Mouse (Mus musculus): ENCODE measurements around the gene Adamts20. TPM values are rescaled to one million over a fixed set of nuclear protein-coding genes. Genes with fewer than 3 reads are reported as not detected.
A peak's percentile ranks its signal among the peaks of the same experiment; 100 is the strongest.

Gene Adamts20
- polyA plus RNA-seq, 1 experiment from 2014 or later: 0.02 TPM

- no peaks in the 10 kb centered on the region for H3K36me3 ChIP-seq (ENCODE audit: control insufficient read depth, insufficient read depth)
- no peaks in the 10 kb centered on the region for H3K9me3 ChIP-seq (replicated peaks; ENCODE audit: control insufficient read depth, low read length)
- no peaks in the 10 kb centered on the region for H3K4me1 ChIP-seq (ENCODE audit: control insufficient read depth, low read depth, low read length)
- H3K4me3 ChIP-seq (ENCODE audit: low read depth, low read length): no peak overlapping the region
- WGBS (ENCODE audit: insufficient replicate concordance): 77% methylated on average over 4 of the region's 4 CpGs
- H3K4me2 ChIP-seq (ENCODE audit: low read depth, low read length): no peak overlapping the region
- no peak for ATAC-seq (ENCODE audit: low read depth)
- no peak overlapping the region for H3K9ac ChIP-seq (ENCODE audit: low read depth, low read length)
- H3K27me3 ChIP-seq (ENCODE audit: control insufficient read depth, insufficient read depth, low read depth, low read length): no peaks in the 10 kb centered on the region
- H3K27ac ChIP-seq (ENCODE audit: low read length): no peak overlapping the region
Measured at GRCm38 (mm10) chr15:94428726-94429125, 36.5 kb downstream of the Adamts20 start.

GRCm38 (mm10) chr15:94427482-94428214 lies 37.6 kb downstream of the Adamts20 start:
- Histone ChIP-seq H3K4me3 (ENCODE audit: low read depth, low read length) (no peak overlapping the region), H3K36me3 (ENCODE audit: control insufficient read depth, insufficient read depth) (no peaks in the 10 kb centered on the region), H3K4me2 (ENCODE audit: low read depth, low read length) (no peak overlapping the region), H3K4me1 (ENCODE audit: control insufficient read depth, low read depth, low read length) (no peaks in the 10 kb centered on the region), H3K27me3 (ENCODE audit: control insufficient read depth, insufficient read depth, low read depth, low read length) (no peaks in the 10 kb centered on the region), H3K9me3 (replicated peaks; ENCODE audit: control insufficient read depth, low read length) (no peaks in the 10 kb centered on the region), H3K27ac (ENCODE audit: low read length) (no peak overlapping the region), H3K9ac (ENCODE audit: low read depth, low read length) (no peak overlapping the region)
- WGBS (ENCODE audit: insufficient replicate concordance): 57% methylated on average over 9 of the region's 9 CpGs
- ATAC-seq (ENCODE audit: low read depth): no peak

DNA sequence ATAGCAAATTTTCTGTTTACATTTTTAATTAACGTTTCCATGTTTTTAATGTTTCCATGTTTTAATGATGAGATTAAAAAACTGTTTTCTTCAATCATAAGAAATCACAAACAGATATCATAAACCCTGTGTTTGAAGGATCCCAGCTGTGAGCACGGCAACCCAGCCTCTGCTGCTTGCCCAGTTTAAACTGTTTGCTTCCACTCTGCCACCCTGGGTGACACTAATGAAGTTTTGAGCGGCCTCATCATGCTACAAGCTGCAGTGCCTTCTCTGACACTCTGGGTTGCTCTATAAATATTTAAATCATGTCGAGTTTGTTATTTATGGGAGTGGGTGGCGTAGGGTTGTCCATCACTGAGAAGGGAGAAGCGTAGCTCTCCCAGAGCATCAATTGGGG lies 44.7 kb downstream of the Adamts20 start:
- no peak overlapping the region for H3K9ac ChIP-seq (ENCODE audit: low read depth, low read length)
- H3K9me3 ChIP-seq (replicated peaks; ENCODE audit: control insufficient read depth, low read length): no peaks in the 10 kb centered on the region
- 57% methylated on average over 6 of the region's 6 CpGs for WGBS (ENCODE audit: insufficient replicate concordance)
- no peak overlapping the region for H3K27ac ChIP-seq (ENCODE audit: low read length)
- H3K36me3 ChIP-seq (ENCODE audit: control insufficient read depth, insufficient read depth): no peaks in the 10 kb centered on the region
- no peak overlapping the region for H3K4me2 ChIP-seq (ENCODE audit: low read depth, low read length)
- H3K4me3 ChIP-seq (ENCODE audit: low read depth, low read length): no peak overlapping the region
- H3K4me1 ChIP-seq (ENCODE audit: control insufficient read depth, low read depth, low read length): no peaks in the 10 kb centered on the region
- H3K27me3 ChIP-seq (ENCODE audit: control insufficient read depth, insufficient read depth, low read depth, low read length): no peaks in the 10 kb centered on the region
- ATAC-seq (ENCODE audit: low read depth): no peak

GRCm38 (mm10) chr15:94419167-94419566 lies 46.1 kb downstream of the Adamts20 start:
- Histone ChIP-seq H3K9me3 (replicated peaks; ENCODE audit: control insufficient read depth, low read length) (no peaks in the 10 kb centered on the region), H3K4me1 (ENCODE audit: control insufficient read depth, low read depth, low read length) (no peaks in the 10 kb centered on the region), H3K36me3 (ENCODE audit: control insufficient read depth, insufficient read depth) (no peaks in the 10 kb centered on the region), H3K27ac (ENCODE audit: low read length) (no peak overlapping the region), H3K4me2 (ENCODE audit: low read depth, low read length) (no peak overlapping the region), H3K4me3 (ENCODE audit: low read depth, low read length) (no peak overlapping the region), H3K9ac (ENCODE audit: low read depth, low read length) (no peak overlapping the region), H3K27me3 (ENCODE audit: control insufficient read depth, insufficient read depth, low read depth, low read length) (no peaks in the 10 kb centered on the region)
- 65% methylated on average over 9 of the region's 9 CpGs for WGBS (ENCODE audit: insufficient replicate concordance)
- no peak for ATAC-seq (ENCODE audit: low read depth)

DNA sequence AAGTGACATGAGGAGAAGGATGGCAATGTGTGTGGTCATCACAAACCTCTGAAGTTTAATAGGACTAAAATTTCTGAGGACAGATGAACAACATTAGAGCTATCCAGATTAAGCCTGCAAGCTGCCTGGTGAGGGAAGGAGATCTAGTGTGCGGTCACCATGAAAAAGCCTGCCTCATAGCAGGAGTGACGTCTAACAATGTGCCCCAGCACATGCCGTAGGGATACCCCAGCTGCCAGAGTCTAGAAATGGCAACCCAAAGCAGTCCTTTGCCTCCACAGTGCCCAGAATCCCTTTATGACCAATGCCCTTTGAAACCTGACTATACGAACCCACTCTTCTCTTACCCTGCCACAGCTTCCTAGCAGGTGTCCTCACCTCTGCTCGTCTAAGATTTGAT lies 46.8 kb downstream of the Adamts20 start:
- no peaks in the 10 kb centered on the region for H3K4me1 ChIP-seq (ENCODE audit: control insufficient read depth, low read depth, low read length)
- H3K9me3 ChIP-seq (replicated peaks; ENCODE audit: control insufficient read depth, low read length): no peaks in the 10 kb centered on the region
- 71% methylated on average over 5 of the region's 5 CpGs for WGBS (ENCODE audit: insufficient replicate concordance)
- no peaks in the 10 kb centered on the region for H3K36me3 ChIP-seq (ENCODE audit: control insufficient read depth, insufficient read depth)
- no peak overlapping the region for H3K27ac ChIP-seq (ENCODE audit: low read length)
- no peak overlapping the region for H3K4me3 ChIP-seq (ENCODE audit: low read depth, low read length)
- no peak for ATAC-seq (ENCODE audit: low read depth)
- H3K4me2 ChIP-seq (ENCODE audit: low read depth, low read length): no peak overlapping the region
- H3K9ac ChIP-seq (ENCODE audit: low read depth, low read length): no peak overlapping the region
- H3K27me3 ChIP-seq (ENCODE audit: control insufficient read depth, insufficient read depth, low read depth, low read length): no peaks in the 10 kb centered on the region

GRCm38 (mm10) chr15:94417216-94418155 lies 47.7 kb downstream of the Adamts20 start:
- no peak overlapping the region for H3K9ac ChIP-seq (ENCODE audit: low read depth, low read length)
- H3K4me3 ChIP-seq (ENCODE audit: low read depth, low read length): no peak overlapping the region
- H3K27ac ChIP-seq (ENCODE audit: low read length): no peak overlapping the region
- H3K4me2 ChIP-seq (ENCODE audit: low read depth, low read length): no peak overlapping the region
- no peaks in the 10 kb centered on the region for H3K9me3 ChIP-seq (replicated peaks; ENCODE audit: control insufficient read depth, low read length)
- 61% methylated on average over 18 of the region's 18 CpGs for WGBS (ENCODE audit: insufficient replicate concordance)
- H3K4me1 ChIP-seq (ENCODE audit: control insufficient read depth, low read depth, low read length): no peaks in the 10 kb centered on the region
- no peaks in the 10 kb centered on the region for H3K36me3 ChIP-seq (ENCODE audit: control insufficient read depth, insufficient read depth)
- ATAC-seq (ENCODE audit: low read depth): no peak
- no peaks in the 10 kb centered on the region for H3K27me3 ChIP-seq (ENCODE audit: control insufficient read depth, insufficient read depth, low read depth, low read length)

GRCm38 (mm10) chr15:94409832-94410231 lies 55.4 kb downstream of the Adamts20 start:
- Histone ChIP-seq H3K27ac (ENCODE audit: low read length) (no peak overlapping the region), H3K4me3 (ENCODE audit: low read depth, low read length) (no peak overlapping the region), H3K4me2 (ENCODE audit: low read depth, low read length) (no peak overlapping the region), H3K4me1 (ENCODE audit: control insufficient read depth, low read depth, low read length) (no peaks in the 10 kb centered on the region), H3K9me3 (replicated peaks; ENCODE audit: control insufficient read depth, low read length) (no peaks in the 10 kb centered on the region), H3K36me3 (ENCODE audit: control insufficient read depth, insufficient read depth) (no peaks in the 10 kb centered on the region), H3K27me3 (ENCODE audit: control insufficient read depth, insufficient read depth, low read depth, low read length) (0 out of 2 replicates have a peak, but pooled peaks cover 3% of the 10 kb centered on the region), H3K9ac (ENCODE audit: low read depth, low read length) (no peak overlapping the region)
- no peak for ATAC-seq (ENCODE audit: low read depth)
- WGBS (ENCODE audit: insufficient replicate concordance): 72% methylated on average over 7 of the region's 7 CpGs

DNA sequence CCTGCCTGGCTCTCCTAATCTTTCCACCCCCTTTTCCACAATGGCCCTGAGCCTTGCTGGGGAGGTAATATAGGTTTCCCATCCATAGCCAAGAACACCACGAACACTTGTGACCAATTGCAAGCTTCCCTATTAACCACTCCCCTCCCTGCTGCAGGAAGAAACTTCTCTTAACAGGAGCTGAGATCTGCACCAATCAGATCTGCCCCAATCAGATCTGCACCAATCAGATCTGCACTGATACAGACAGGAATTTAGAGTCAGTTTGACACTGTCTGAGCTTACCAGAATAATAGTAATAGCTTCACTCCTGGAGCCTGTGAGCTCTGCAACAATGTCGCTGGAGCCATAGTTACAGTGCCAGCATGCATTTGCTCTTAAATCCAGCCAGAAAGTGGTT lies 58.9 kb downstream of the Adamts20 start:
- Histone ChIP-seq H3K4me3 (ENCODE audit: low read depth, low read length) (no peak overlapping the region), H3K4me2 (ENCODE audit: low read depth, low read length) (no peak overlapping the region), H3K27ac (ENCODE audit: low read length) (no peak overlapping the region), H3K4me1 (ENCODE audit: control insufficient read depth, low read depth, low read length) (no peaks in the 10 kb centered on the region; the same call in 1 of the 2 replicates), H3K9ac (ENCODE audit: low read depth, low read length) (no peak overlapping the region), H3K9me3 (replicated peaks; ENCODE audit: control insufficient read depth, low read length) (no peaks in the 10 kb centered on the region), H3K36me3 (ENCODE audit: control insufficient read depth, insufficient read depth) (no peaks in the 10 kb centered on the region), H3K27me3 (ENCODE audit: control insufficient read depth, insufficient read depth, low read depth, low read length) (peaks cover 25% of the 10 kb centered on the region)
- WGBS (ENCODE audit: insufficient replicate concordance): 17% methylated on average over 2 of the region's 2 CpGs
- ATAC-seq (ENCODE audit: low read depth): no peak

DNA sequence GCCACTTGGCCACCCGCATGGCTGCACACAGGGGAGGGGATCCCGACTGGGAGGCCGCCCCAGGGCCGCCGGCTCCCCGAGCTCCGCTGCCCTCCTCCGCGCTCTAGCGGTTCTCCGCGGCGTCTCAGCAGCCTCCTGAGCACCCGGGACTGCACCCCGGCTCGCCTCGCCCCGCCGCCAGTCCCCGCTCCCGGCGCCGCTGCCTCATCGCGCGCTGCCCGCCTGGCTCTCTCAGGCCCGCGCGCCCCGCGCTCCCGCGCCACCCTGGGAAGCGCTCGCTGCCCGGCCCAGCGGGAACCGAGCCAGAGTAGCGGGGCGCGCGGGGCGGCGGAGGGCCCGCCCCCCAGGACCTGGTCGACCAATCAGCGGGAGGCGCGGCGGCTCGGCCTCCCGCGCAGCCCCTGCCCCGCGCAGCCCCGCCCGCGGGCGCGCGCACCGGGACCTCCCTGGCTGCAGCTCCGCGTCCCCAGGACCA lies 61.1 kb downstream of the Adamts20 start:
- Histone ChIP-seq H3K36me3 (ENCODE audit: control insufficient read depth, insufficient read depth) (no peaks in the 10 kb centered on the region), H3K27me3 (ENCODE audit: control insufficient read depth, insufficient read depth, low read depth, low read length) (peaks cover 25% of the 10 kb centered on the region), H3K27ac (ENCODE audit: low read length) (no peak overlapping the region), H3K4me3 (ENCODE audit: low read depth, low read length) (peak overlapping the region; percentile 54), H3K4me1 (ENCODE audit: control insufficient read depth, low read depth, low read length) (no peaks in the 10 kb centered on the region; the same call in 1 of the 2 replicates), H3K4me2 (ENCODE audit: low read depth, low read length) (peak overlapping the region; percentile 69), H3K9me3 (replicated peaks; ENCODE audit: control insufficient read depth, low read length) (no peaks in the 10 kb centered on the region), H3K9ac (ENCODE audit: low read depth, low read length) (no peak overlapping the region)
- ATAC-seq (ENCODE audit: low read depth): peak; percentile 89
- WGBS (ENCODE audit: insufficient replicate concordance): under 1% methylated on average over 51 of the region's 65 CpGs

Data from liver, embryonic 16.5 days (tissue).